Mouse (Mus musculus): ENCODE data around the gene Bbs9.
"Not testable (repeated sequence)": the region's sequence is repeated elsewhere in the genome, so short reads cannot be mapped to it uniquely, and the experiment has no call there.

Bbs9 gene

DNA sequence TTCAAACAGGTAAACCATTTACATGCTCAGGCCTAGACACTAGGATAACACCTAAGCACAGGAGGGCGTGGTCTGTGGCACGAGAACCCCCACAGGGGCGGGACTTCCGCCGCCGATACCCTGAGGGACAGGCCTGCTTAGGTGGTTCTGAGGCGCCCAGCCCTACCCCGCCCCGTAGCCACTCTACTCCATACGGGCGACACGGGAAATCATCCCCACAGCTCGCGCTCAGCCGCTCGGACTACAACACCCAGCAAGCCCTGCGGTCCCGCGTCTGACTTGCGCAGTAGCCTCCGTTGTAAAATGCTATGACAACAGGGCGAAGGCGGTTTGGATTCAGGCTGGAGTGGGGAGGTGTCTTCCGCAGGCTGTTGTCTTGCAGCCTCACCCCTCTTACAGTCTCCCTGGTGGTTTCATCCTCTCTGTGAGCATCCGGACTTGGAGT lies at the start of gene Bbs9:
Gene Bbs9, plus strand, starts transcription at position 292 of the 445 bp plus-strand sequence.
- POLR2A ChIA-PET: interaction anchor here in 3 of 4 experiments (0.5 to 1.8 kb wide), 16 partner anchors 9 to 600 kb away, joined by 3 to 5 read pairs (median 4); partner anchors contain the start of genes 9530077C05Rik (in 2 of the 3), Anln (in 1 of the 3) and Pigyl (in 1 of the 3)
- CTCF ChIA-PET: interaction anchor here in 1 of 4 experiments (0.9 to 1.4 kb wide), 4 partner anchors 20 to 320 kb away, joined by 3 to 5 read pairs (median 3); partner anchors contain the start of gene 9530077C05Rik

DNA sequence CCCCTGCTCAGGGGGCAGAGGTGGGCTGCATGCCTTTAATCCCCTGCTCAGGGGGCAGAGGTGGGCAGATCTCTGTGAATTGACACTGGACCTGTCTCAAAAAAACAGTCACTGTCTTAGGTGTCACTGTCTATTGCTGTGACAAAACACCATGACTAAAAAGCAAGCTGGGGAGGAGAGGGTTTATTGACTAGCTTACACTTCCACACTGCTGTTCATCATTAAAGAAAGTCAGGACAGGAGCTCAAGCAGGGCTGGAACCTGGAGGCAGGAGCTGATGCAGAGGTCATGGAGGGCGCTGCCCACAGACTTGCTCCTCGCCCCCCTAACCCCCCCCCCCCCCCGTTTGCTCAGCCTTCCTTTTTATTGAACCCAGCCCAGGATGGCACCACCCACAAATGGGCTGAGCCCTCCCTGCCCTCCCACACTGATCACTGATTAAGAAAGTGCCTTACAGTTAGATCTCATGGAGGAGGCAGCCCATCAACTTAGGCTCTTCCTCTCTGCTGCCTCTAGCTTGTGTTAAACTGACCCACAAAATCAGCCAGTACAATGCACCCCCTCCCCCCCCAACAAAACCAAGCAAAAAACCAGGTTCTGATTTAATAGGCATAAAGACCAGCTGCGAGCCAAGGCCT lies 47.4 kb upstream of the Bbs9 start:
- ChIA-PET POLR2A (interaction anchor here in 1 of 4 experiments (1.1 kb wide), 1 partner anchor 16 kb away, joined by 4 read pairs; the partner anchor contains the start of gene 9530077C05Rik), CTCF (interaction anchor here in 2 of 4 experiments (0.7 to 1.3 kb wide), 3 partner anchors 17 to 263 kb away, joined by 3 to 6 read pairs (median 5); partner anchors contain the start of gene 9530077C05Rik (in 1 of the 2))

DNA sequence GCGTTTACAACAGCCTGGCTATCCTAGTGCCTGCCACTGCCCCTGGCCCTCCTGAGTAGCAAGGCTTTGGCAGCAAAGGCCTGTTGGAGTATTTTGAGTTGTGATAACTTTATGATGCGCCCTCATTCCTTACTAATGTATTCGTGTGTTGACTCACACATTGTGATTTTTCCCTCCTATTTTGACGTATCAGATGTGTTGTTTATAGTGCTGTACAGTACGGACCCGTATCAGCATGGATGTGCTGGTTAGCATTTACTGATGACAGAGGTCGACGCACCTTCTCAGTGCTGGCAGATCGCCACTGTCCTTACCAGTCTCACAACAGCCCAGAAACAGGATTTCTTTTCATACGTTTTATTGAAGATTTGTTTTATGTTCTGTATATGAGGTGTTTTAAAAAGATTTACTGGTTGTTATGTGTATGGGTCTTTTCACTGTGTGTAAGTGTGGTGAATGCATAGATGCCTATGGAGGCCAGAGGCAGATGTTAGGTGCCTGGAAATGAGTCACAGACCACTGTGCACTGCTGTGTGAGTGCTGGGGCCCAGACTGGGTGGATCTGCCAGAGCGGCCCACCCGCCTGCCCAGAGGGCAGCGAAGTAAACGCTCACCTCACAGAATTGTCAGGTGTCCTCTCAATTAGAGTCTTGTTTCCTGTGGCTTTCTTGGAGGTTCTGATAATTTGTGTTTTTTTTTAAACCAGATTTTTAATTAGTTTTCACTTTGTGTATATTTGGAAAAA lies 46.7 kb upstream of the Bbs9 start:
- CTCF ChIA-PET: interaction anchor here in 2 of 4 experiments (1.1 to 1.3 kb wide), 2 partner anchors 17 to 21 kb away, joined by 3 to 5 read pairs; partner anchors contain the start of gene 9530077C05Rik (in 1 of the 2)
- POLR2A ChIA-PET: interaction anchor here in 1 of 4 experiments (1.1 kb wide), 1 partner anchor 17 kb away, joined by 4 read pairs; the partner anchor contains the start of gene 9530077C05Rik

DNA sequence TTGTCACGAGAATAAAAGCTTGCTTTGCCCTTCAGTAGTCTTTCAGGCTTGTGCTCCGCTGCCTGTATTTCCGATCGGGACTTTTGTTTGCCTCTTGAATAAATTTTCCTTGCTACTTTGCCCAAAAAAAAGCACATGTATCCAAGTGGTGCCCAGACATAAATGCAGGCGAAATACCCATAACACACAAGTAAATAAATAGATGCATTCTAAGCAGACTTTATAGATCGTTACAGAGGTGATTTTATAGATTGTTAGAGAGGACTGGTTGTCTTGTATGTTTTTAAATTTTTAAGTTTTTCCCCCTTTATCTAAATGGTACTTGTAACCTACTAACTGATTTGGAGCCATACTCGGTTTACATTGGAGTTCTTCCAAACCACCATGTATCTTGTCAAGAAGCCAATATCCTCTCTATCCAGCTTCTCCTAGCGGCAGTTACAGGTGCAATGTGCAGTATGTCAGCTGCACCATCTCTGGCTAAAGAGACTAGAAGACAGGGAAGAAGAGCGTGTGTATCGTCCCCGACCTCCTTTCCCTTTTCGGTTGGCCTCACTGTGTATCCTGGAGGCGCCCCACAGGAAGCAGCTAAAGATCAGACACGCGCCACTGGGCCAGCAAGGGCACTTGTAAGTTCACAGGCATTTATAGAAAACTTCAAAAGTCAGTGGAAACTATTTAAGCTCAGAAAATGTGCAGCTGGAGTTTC lies 45.8 kb upstream of the Bbs9 start:
- POLR2A ChIA-PET: interaction anchor here in 3 of 4 experiments (0.7 to 1.5 kb wide), 11 partner anchors 9 to 241 kb away, joined by 3 to 6 read pairs (median 3); partner anchors contain the start of genes 9530077C05Rik (in 2 of the 3) and Zfp599 (in 1 of the 3)
- CTCF ChIA-PET: interaction anchor here in 3 of 4 experiments (0.6 to 1.6 kb wide), 5 partner anchors 15 to 595 kb away, joined by 3 to 7 read pairs (median 3); partner anchors contain the start of gene 9530077C05Rik (in 1 of the 3)

DNA sequence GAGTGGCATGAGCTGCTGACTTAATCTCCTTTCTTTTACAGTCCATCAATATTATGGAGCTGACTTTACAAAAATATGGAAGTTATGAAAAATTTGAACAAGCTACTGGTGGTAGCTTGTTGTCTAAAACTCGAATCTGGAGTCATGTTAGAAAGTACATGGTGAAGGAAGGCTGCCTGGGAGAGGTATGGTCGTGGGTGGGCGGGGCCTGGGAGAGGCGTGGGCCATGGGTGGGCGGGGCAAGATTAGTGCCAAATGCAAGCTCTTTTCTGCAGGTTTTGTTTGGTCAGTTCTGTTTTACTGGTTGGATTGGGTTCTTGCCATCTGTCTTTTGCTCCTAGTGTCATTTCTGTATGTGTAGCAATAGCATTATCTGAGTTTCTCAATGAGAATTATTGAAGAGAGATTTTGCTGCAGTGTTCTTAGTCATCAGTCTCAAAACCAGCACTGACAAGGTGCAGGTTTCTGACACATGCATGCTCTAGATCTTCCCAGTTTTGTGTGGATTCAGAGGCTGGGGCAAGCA lies 45.1 kb upstream of the Bbs9 start:
- CTCF ChIA-PET: interaction anchor here in 2 of 4 experiments (0.6 to 1.6 kb wide), 4 partner anchors 19 to 596 kb away, joined by 3 to 7 read pairs (median 3); partner anchors contain the start of gene 9530077C05Rik (in 1 of the 2)
- POLR2A ChIA-PET: interaction anchor here in 3 of 4 experiments (0.7 to 1.5 kb wide), 11 partner anchors 10 to 242 kb away, joined by 3 to 6 read pairs (median 3); partner anchors contain the start of genes 9530077C05Rik (in 2 of the 3) and Zfp599 (in 1 of the 3)

DNA sequence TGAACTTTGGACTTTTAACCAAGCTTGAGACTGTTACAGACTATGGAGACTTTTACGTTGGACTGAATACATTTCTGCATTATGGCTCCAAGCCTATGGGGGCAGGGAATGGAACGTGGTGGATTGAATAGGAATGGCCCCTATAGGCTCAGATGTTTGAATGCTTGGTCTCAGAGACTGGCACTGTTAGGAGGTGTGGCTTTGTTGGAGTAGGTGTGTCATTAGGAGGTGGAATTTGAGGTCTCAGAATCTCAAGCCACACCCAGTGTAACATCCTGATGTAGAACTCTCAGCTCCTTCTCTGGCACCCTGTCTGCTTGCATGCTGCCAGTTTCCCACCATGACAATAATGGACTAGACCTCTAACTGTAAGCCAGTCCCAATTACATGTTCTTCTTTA lies 42.3 kb upstream of the Bbs9 start:
- ChIA-PET POLR2A (interaction anchor here in 2 of 4 experiments (0.6 to 1.4 kb wide), 3 partner anchors 21 to 1780 kb away, joined by 3 to 7 read pairs (median 4); partner anchors contain the start of gene 9530077C05Rik (in 2 of the 2)), CTCF (interaction anchor here in 1 of 4 experiments (1.3 kb wide), 1 partner anchor 22 kb away, joined by 5 read pairs; the partner anchor contains the start of gene 9530077C05Rik)

DNA sequence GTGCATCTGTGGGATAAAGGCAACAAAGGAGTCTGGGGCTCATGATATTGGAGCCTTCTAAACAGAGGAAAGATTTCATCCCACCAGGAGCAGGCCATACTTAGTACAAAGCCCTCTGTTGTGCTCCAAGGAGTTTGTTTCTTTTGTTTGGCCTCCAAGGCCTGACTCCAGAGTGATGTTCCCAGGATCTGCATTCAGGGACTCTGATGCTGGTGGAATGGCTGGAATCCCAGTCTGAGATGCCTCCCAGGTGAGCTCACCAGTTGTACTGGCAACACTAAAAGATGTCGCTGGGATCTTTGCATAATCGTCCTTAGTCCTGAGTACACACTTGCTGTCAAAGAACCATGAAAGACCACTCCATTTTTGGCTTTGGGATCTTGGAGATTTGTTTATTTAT lies 41.4 kb upstream of the Bbs9 start:
- POLR2A ChIA-PET: no interaction called here
- CTCF ChIA-PET: interaction anchor here in 1 of 4 experiments (1.3 kb wide), 1 partner anchor 23 kb away, joined by 5 read pairs; the partner anchor contains the start of gene 9530077C05Rik

DNA sequence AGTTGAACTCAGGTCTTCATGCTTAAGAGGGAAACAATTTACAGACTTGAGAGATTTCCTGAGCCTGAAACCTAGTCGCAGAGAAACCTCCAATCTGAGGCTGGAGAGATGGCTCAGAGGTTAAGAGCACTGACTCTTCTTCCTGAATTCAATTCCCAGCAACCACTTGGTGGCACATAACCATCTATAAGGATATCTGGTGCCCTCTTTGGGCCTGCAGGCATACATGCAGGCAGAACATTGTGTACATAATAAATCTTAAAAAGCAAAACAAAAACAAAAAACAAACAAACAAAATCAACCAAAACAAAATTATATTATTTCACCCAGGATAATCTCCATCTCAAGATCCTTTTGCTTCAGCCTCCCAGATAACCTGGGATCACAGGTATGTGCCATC lies 36.7 kb upstream of the Bbs9 start:
- ChIA-PET POLR2A (interaction anchor here in 1 of 4 experiments (0.9 kb wide), 1 partner anchor 50 kb away, joined by 4 read pairs; the partner anchor contains the start of gene Anln), CTCF (no interaction called here)

DNA sequence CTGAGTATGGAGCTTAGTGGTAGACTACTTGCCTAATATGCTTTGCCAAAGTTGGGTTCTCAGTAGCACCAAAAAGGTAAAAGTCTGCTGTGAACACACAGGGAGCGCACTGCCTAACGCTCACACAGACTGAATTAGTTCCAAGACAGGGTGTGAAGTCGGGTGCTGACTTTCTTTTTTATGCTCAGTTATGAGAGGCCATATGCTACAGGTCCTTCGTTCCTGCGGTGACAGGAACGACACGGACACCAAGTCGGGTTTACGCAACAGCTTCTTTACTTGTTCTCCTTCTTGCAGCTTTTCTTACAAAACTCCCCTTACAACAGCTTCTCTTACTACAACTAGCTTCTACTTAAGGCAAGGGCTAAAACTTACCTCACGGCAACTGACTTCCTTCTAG lies 32.4 kb upstream of the Bbs9 start:
- CTCF ChIA-PET: interaction anchor here in 1 of 4 experiments (1.1 kb wide), 1 partner anchor 32 kb away, joined by 3 read pairs; the partner anchor contains the start of gene 9530077C05Rik
- POLR2A ChIA-PET: interaction anchor here in 3 of 4 experiments (0.6 to 2.0 kb wide), 16 partner anchors 10 to 251 kb away, joined by 3 to 8 read pairs (median 4); partner anchors contain the start of genes 9530077C05Rik (in 3 of the 3), Anln (in 1 of the 3) and Bbs9 (in 1 of the 3)

DNA sequence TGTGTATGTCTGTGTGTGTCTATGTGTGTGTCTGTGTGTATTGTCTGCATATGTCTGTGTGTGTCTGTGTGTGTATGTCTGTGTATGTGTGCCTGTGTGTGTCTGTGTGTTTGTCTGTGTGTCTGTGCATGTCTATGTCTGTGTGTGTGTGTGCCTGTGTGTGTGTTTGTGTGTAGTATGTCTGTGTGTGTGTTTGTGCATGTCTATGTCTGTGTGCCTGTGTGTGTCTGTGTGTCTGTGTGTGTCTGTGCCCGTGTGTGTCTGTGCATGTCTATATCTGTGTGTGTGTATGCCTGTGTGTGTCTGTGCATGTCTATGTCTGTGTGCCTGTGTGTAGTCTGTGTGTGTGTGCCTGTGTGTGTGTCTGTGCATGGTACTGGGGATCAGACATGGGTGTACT lies 30.4 kb upstream of the Bbs9 start:
- ChIA-PET POLR2A (no interaction called here), CTCF (no interaction called here)

DNA sequence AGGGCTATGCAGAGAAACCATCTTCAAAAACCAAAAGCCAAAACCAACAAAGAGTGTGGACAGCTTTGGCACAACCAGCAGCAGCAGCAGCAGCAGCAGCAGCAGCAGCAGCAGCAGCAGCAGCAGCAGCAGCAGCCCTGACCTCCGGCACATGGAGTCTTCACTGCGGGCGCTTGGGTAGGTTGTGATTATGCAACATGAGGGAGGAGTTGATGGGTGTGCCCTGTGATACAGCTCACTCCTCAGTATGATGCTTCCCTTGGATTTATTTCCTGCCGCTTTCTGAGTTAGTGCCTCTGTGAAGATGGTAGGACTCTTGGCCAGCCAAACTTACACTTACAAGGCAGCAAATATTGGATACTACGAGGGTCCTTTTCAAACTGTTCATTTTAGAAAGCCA lies 28.3 kb upstream of the Bbs9 start:
- ChIA-PET POLR2A (interaction anchor here in 2 of 4 experiments (0.7 to 1.0 kb wide), 2 partner anchors 28 to 361 kb away, joined by 3 to 5 read pairs; partner anchors contain the start of gene Bbs9 (in 1 of the 2)), CTCF (interaction anchor here in 1 of 4 experiments (0.5 kb wide), 1 partner anchor 39 kb away, joined by 5 read pairs; no protein-coding TSS in a partner anchor)

DNA sequence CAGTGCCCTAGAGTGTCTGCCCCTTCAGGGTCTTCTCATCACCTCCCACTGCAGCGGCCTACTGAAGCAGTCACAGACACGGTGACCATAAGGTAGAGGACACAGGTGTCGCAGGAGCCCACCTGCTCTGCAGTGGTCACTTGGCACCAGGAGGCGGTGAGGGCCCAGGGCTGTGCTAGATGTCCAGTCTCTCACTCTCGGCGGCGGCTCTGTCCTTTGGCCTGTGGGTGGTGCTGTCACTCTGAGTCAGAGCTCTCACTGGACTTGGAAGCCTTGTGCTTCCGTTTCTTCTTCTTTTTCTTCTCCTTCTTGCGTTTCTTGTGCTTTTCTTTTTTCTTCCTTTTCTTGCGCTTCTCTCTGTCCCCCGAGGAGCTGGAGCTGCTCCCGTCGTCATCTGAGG lies 27.1 kb upstream of the Bbs9 start:
- CTCF ChIA-PET: interaction anchor here in 1 of 4 experiments (0.6 kb wide), 1 partner anchor 262 kb away, joined by 3 read pairs; no protein-coding TSS in a partner anchor
- POLR2A ChIA-PET: interaction anchor here in 2 of 4 experiments (0.7 to 1.1 kb wide), 2 partner anchors 37 to 89 kb away, joined by 3 to 4 read pairs; partner anchors contain the start of gene 9530077C05Rik (in 1 of the 2)

DNA sequence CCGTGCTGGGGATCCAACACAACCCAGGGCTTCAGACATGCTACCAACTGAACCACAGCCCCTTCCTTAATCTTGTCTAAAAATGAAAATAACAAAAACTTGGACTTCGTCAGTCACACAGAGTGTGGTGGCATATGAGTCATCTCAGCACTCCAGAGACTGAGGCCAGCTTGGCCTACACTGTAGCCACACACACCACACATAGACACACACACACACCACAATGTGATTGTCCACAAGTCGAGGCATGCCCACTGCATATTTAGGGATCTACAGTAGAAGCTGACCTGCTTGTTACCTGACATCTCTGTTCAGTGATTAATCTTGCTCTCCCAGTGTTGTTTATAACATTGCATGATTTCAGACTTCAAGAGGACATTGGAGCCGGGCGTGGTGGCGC lies 26.3 kb upstream of the Bbs9 start:
- CTCF ChIA-PET: no interaction called here
- POLR2A ChIA-PET: interaction anchor here in 2 of 4 experiments (1.1 to 1.2 kb wide), 2 partner anchors 11 to 38 kb away, joined by 3 to 6 read pairs; partner anchors contain the start of gene 9530077C05Rik (in 1 of the 2)

DNA sequence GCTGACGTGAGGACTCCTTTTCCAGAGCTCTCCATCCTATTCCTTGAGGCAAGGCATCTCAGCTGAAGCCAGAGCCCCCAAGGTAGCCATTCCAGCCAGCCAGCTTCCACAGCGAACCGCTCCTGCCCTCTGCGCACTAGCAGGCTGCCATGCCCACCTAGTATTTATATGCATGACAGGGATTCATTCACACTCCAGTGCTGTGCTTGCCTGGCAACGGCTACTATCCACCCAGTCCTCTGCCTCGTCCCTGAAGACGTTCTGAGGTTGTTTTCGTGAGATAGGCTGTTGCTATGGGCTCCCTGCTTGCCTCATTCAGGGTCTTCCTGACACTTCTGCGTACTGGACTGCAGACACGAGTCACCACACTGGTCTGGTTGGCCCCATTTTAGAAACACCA lies 22.8 kb upstream of the Bbs9 start:
- POLR2A ChIA-PET: interaction anchor here in 2 of 4 experiments (1.0 to 1.7 kb wide), 4 partner anchors 10 to 73 kb away, joined by 3 to 9 read pairs (median 3); partner anchors contain the start of gene 9530077C05Rik (in 1 of the 2)
- CTCF ChIA-PET: no interaction called here

DNA sequence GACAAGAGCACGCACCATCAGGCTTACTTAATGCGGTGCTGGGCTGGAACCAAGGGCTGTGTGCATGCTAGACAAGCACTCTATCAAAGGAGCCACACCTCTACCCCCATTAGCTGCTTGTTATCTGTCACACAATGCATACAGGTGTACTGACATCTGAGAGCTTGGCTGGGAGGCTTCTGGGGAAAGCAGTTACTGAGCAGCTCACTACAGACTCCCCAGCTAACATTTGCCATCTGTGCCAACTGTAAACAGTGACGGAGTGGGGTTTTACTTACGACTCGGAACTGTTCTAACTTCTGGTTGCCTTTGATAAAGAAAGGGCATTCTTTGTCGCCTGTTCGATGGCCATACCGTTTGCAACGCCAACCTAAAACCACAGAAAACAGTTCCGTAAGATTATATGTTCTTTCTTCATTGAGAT lies 22.0 kb upstream of the Bbs9 start:
- CTCF ChIA-PET: interaction anchor here in 1 of 4 experiments (0.7 kb wide), 1 partner anchor 101 kb away, joined by 3 read pairs; no protein-coding TSS in a partner anchor
- POLR2A ChIA-PET: interaction anchor here in 1 of 4 experiments (0.5 to 1.2 kb wide), 4 partner anchors 10 to 355 kb away, joined by 3 to 4 read pairs (median 4); no protein-coding TSS in a partner anchor

DNA sequence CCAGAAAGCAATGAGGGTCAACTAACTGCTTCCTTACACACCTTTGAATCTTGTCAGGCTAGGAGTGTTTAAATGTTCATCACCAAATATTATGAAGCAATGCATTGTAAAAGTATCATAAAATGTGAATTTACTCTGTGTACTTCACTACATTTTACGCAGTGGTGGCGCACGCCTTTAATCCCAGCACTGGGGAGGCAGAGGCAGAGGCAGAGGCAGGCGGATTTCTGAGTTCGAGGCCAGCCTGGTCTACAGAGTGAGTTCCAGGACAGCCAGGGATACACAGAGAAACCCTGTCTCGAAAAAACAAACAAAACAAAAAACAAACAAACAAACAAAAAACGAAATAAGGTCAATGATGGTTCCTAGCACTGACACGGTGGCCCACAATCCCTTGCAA lies 21.5 kb upstream of the Bbs9 start, which contains the start of gene Gm17545:
Gene Gm17545, plus strand, starts transcription at position 301 of the 400 bp plus-strand sequence.
- CTCF ChIA-PET: not testable (repeated sequence)
- POLR2A ChIA-PET: interaction anchor here in 2 of 4 experiments (0.5 to 1.2 kb wide), 3 partner anchors 14 to 355 kb away, joined by 4 read pairs; no protein-coding TSS in a partner anchor

Data from embryonic stem cell, embryonic (primary cell).